Mouse (Mus musculus) ovary, adult 18-20 months (tissue): ENCODE measurements at regions not wholly inside any gene's neighbourhood (a gene's known extent, or its start where the extent isn't known, plus 50 kb on each side); places are given as distances from the start of the nearest gene placed in this dataset.
A peak's percentile ranks its signal among the peaks of the same experiment; 100 is the strongest.

Source experiments
- DNase-seq: peaks from one replicate; pipeline ENCODE4 v3.0.0; 2022; ENCODE audit warnings: low spot score, mixed read lengths

DNA sequence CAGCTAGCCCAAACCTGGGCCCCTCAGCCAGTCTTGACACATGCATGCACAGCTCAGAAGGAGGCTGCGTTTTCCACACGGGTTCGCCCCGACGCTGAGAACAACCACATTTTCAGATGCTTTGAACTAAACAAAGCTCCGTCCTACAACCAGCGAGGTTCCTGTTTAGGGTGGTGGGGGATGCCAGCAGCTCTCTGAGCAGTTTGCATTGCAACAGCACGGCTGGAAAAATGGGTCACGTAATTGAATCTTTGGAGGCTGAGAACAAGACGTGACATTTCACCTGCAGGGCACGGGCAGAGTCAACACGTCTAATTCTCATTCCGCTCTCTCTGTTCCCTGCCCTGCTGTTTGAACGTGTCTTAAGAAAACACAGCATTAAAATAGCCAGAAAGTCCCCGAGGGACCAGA, 119.2 kb downstream of the Syk start:
- DNase-seq = no peak

- DNase-seq = no peak
Measured at GRCm38 (mm10) chr13:52703401-52704164, 120.6 kb downstream of the Syk start.

GRCm38 (mm10) chr13:52704673-52705072, 121.7 kb downstream of the Syk start:
- DNase-seq = no peak

DNA sequence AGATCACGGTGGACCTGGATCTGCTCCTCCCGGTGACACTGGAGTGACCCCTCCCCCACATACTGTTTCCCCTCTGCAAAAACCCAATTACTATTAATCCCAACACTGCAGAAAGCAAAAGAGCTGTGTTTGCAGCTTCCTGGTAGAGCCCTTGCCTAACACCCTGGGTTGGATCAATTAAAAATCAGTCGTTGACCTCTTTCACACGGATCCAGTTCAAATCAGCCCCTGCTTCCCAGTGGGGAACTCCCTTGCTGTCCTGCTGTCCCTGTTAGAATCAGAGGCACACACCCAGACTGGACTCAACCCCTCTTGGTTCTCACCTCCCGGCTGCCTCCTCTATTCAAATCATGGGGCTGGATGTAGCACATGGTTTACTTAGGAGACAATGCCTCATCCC, 126.6 kb downstream of the Syk start:
- no peak for DNase-seq

DNA sequence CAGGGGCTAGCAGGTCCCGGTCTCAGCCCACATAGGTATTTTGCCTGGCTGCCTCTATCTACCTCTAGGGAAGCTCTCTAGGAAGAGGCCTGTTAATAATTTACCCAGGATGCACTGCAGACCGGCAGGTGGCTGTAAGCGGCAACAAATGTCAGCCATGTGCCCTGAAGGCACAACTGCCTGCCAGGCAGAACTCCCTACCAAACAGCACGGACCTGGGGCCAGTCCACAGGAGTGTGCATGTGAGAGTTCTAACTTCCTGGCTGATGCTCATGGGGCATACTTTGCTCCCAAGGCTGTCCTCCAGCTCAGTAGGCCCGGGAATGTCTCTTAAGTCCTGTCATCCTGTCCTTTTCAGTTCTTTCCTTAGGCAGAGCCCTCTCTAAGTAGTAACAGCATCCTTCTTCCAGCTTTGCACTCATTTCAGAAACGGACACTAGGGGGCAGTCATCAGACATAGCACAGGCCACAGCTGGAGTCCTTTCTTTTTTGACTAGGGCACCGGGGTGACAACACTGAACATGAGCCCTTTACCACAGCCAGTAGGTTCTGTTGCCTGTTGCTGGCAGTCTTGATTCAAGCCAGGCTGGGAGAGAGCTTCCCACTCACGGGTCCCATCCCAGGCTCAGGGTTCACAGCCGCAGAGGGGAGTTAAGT, 128.9 kb downstream of the Syk start:
- peak; percentile 24 for DNase-seq

GRCm38 (mm10) chr13:52721463-52721862, 138.5 kb downstream of the Syk start:
- DNase-seq = no peak

GRCm38 (mm10) chr13:52722718-52723117, 139.7 kb downstream of the Syk start:
- DNase-seq = no peak

- no peak for DNase-seq
Measured at GRCm38 (mm10) chr13:52726043-52726442, 143.1 kb downstream of the Syk start.

- no peak for DNase-seq
Measured at GRCm38 (mm10) chr13:52726525-52726924, 143.6 kb downstream of the Syk start.

DNA sequence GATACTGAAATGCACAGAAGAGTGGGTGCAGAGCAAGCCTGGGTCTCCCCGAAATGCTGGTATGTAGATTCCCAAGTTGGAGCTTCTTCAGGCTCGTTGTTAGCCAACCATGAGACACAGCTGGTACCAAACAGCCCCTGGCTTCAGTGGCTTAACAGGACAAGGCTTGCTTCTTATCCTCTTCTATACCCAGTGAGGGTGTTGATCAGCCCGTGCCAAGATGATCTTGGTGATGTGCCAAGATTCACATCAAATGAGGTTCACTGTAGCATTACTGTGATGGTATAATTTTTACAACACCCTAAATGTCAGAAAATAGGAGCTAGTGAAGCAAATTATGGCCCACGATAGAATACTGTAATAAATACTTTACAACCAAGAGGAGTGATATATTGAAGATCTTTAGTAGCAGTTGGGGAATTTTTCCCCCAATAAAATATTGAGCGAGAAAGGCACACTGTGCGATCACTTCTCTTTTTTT, 152.5 kb downstream of the Syk start:
- no peak for DNase-seq

GRCm38 (mm10) chr13:52735934-52736523, 153.1 kb downstream of the Syk start:
- peak; percentile 37 for DNase-seq

- no peak for DNase-seq
Measured at GRCm38 (mm10) chr13:52738095-52738660, 155.2 kb downstream of the Syk start.

- no peak for DNase-seq
Measured at GRCm38 (mm10) chr13:52741371-52741770, 158.4 kb downstream of the Syk start.

DNA sequence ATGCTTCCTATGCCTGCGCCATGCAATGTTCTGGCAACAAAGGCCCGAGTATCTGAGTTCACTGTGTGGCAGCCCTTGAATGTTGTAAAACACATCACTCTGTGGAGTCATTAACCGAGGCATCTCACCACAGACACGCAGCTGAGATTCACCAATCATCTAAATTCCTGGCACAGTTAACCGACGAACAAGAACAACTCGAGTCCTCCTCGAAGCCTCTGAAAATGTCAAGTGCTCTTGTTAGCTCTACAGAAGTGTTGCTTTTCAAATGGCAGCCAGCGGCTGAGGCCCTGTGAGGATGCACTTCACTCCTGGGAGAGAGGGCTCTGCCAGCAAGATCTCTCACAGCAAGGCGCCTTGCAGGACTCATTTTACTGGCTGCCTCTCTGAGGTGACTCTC, 173.0 kb downstream of the Syk start:
- DNase-seq = no peak

GRCm38 (mm10) chr13:52765508-52766181, 163.8 kb downstream of the Auh start:
- DNase-seq = no peak

GRCm38 (mm10) chr13:52766236-52766635, 163.2 kb downstream of the Auh start:
- no peak for DNase-seq

DNA sequence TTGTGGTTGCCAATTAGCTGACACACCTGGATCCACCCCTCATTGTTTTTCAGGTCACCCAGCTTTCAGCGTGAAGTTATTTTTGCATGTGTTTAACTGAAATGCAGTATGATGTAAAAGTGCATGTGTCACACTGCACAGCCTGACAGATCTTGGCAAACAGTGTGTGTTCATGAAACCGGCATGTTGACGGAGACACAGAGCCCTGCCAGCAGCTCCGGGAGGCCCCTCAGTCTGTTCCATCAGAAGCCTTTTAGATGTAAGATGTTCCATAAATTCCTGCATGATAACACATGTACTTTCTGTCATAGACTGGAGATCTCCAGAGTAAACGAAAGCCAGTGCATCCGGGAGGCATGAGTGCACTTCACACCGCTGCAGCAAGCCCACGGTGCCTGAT, 159.5 kb downstream of the Auh start:
- no peak for DNase-seq

GRCm38 (mm10) chr13:52771518-52771917, 158.0 kb downstream of the Auh start:
- DNase-seq = no peak

- no peak for DNase-seq
Measured at GRCm38 (mm10) chr13:52772081-52772480, 157.4 kb downstream of the Auh start.

DNA sequence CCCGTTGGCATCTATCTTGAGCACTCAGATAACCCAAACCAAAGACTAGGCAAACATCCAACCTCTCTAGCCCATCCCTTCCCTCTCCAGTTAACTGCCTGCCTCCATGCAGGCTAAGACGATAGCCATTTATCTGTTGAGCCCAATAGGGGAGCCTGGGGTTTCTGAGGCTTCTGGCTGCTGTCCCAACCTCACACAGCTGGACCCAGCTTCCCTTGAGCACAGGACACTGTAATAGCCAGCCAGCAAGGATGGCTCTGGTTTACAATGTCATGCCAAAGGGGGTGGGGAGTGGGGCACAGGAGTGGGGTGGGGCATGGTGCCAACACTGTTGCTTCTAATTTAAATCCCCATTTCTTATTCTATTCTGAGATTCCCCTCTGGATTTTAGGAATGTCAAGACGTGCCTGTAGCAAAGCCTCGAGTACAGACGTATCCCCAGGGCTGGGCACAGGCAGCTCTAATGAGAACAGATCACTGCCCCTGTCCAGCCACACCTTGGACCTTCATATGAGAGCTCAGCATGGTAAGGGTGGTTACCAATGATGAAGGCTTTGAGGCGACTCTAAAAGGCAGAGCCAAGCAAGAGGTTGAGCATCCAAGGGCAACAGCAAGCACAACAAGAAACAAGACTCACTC, 152.0 kb downstream of the Auh start:
- peak; percentile 29 for DNase-seq

DNA sequence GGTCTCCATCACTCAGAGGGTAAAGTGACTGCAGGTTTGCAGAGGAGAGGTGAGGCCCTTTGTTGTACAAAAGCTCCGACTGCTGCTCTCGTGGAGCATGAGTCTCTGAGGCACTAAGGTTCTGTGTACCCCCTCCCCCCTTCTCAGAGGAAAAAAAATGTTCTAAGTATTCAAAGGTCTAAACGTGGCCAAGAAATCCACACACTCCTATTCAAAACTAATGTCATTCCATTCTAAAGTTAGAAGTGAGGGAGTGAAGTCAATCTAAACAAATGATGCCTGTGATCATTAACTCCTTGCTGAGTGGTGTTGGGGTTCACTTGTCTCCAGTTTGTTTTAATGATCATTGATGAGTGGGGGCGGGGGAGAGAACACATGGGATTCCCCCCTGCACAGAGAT, 150.6 kb downstream of the Auh start:
- DNase-seq = no peak
